ENCODE assay signal across 1 mouse cellular context in the genomic region with DNA sequence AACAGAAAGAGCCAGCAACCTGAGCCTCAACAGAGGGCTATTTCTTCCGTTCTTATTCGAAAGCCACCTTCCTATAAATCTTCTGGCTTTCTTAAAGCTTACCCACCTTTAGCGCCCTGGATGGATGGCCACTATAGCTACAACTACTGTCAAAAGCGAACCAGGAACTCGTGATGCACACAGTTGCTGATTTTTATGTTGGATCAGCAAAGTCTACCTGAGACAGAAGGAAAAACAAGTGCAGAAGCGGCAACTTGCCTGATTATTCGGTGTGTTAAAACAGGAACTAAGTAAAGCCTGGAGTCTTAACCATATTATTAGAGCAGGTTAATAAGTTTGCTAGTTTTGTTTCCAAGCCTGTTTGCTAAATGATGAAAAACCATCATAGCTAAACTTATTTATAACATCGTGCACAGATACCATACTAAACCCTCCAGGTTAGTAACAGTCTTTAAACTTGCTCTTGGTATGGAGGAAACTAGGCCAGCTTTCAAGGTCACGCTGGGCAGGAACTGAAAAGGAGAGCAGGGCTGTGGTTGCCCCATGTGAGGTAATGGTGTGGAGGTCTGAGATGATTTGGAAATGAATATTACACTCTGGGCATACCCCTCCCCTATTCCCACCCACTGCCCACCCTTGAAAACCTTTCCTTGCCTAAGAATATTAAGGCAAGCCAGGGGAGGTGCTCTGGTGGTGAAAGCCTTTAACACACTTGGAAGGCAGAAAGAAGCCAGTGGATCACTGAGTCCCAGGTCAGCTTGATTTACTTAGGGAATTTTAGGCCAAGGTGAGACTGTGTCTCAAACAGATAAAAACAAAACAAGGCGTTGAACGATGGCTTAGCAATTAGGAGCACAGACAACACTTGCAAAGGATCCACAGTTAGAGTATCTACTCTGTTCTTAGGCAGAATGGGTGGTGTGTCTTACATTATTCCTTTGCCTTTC.
TF ChIP-seq lines count a peak whose summit lies in the region.

No protein-coding gene starts in this region.

TF ChIP-seq in CH12.LX, 34 proteins besides CTCF, POLR2A, EP300 and RAD21 (continued from another document):
- TF ChIP-seq NELFE (IDR thresholded peaks at IDR 0.05; ENCODE audit: low read depth, low read length) = peak; percentile 20; the same call in 1 of the 2 replicates
- TF ChIP-seq ZNF384 (IDR thresholded peaks at IDR 0.05; ENCODE audit: low read depth, low read length) = no peak
- TF ChIP-seq NRF1 (IDR thresholded peaks at IDR 0.05; ENCODE audit: low read depth, low read length) = no peak
- peak; percentile 44; the same call in 1 of the 2 replicates for TF ChIP-seq MAX (IDR thresholded peaks at IDR 0.05; ENCODE audit: low read length)
- TF ChIP-seq CHD1 (IDR thresholded peaks at IDR 0.05; ENCODE audit: low read depth, low read length) = peak; percentile 86; the same call in 1 of the 2 replicates
- TF ChIP-seq ZMIZ1 (IDR thresholded peaks at IDR 0.05; ENCODE audit: low read depth, low read length) = peak; percentile 24; the same call in 1 of the 2 replicates
- TF ChIP-seq USF2 (conservative IDR thresholded peaks at IDR 0.05; ENCODE audit: low read depth, low read length) = no peak
